Mouse (Mus musculus) megakaryocyte, embryonic 14.5 days (primary cell): ENCODE measurements around the gene Palm3.

Experiments
- FLI1 ChIP-seq: IDR thresholded peaks from 2 replicates; pipeline ENCODE4 v1.6.1; 2012; ENCODE audit warnings: low read length, inconsistent platforms, mixed read lengths
- GATA1 ChIP-seq: IDR thresholded peaks from 3 replicates; pipeline ENCODE4 v1.6.1; 2012; ENCODE audit warnings: mixed read lengths, low read length, inconsistent platforms, borderline replicate concordance

GRCm38 (mm10) chr8:84002957-84003611, 18.2 kb upstream of the Palm3 start:
- TF ChIP-seq FLI1 (no peak), GATA1 (no peak)
